Mouse (Mus musculus) kidney, adult 2 months (tissue): ENCODE measurements around the gene Gm38431. TPM values are rescaled to one million over a fixed set of nuclear protein-coding genes. Genes with fewer than 3 reads are reported as not detected.
A peak's percentile ranks its signal among the peaks of the same experiment; 100 is the strongest.

Source experiments
- DNase-seq: peaks from one replicate; pipeline ENCODE4 v3.0.0; 2021
- H3K27ac ChIP-seq: fragments of 200-500 bp; 2 replicates; pipeline ENCODE4 v1.5.1; 2012; ENCODE audit warnings: low read depth, low read length, control low read depth, inconsistent platforms; ENCODE audit not compliant: insufficient read depth
- H3K27me3 ChIP-seq: fragments of 200-500 bp; replicated peaks from 2 replicates; pipeline ENCODE4 v1.6.1; 2012; ENCODE audit warnings: mild to moderate bottlenecking, moderate library complexity, low read length, inconsistent platforms; ENCODE audit not compliant: control insufficient read depth, insufficient read depth
- H3K36me3 ChIP-seq: fragments of 200-500 bp; 2 replicates; pipeline ENCODE4 v1.6.1; 2012; ENCODE audit warnings: mild to moderate bottlenecking, moderate library complexity, low read length, inconsistent platforms; ENCODE audit not compliant: control insufficient read depth, insufficient read depth
- H3K4me1 ChIP-seq: fragments of 200-500 bp; 2 replicates; pipeline ENCODE4 v1.6.1; 2011; ENCODE audit warnings: low read length; ENCODE audit not compliant: control insufficient read depth, insufficient read depth
- H3K4me3 ChIP-seq: fragments of 200-500 bp; 2 replicates; pipeline ENCODE4 v1.5.1; 2011; ENCODE audit warnings: mild to moderate bottlenecking, low read depth, low read length, control low read depth; ENCODE audit not compliant: insufficient read depth
- CTCF ChIP-seq: fragments of 200-500 bp; conservative IDR thresholded peaks from 2 replicates; pipeline ENCODE4 v1.5.1; 2011; ENCODE audit warnings: low read depth, mild to moderate bottlenecking, control low read depth, low read length, moderate library complexity, mixed read lengths; ENCODE audit not compliant: insufficient read depth, insufficient read length
- POLR2A ChIP-seq: fragments of 200-500 bp; IDR thresholded peaks from one replicate; pipeline ENCODE4 v1.6.1; 2011; ENCODE audit warnings: low read depth, low read length, control low read depth
- WGBS: fragments of 180-500 bp; shearing (Covaris S2); methylation state at CpG from one replicate; pipeline ENCODE4 v1.1.7; 2018; 5-methylcytosine and 5-hydroxymethylcytosine counted together
- polyA plus RNA-seq: library from polyadenylated mRNA; depleted of rRNA; stranded (reverse); fragments of >200 nt; gene quantifications from 2 replicates; pipeline ENCODE4 v1.2.3, GENCODE M21; 2012

The Gm38431 gene
- polyA plus RNA-seq, 1 experiment: 1.1 TPM

- Histone ChIP-seq H3K4me1 (peaks cover 4% of the 10 kb centered on the region; the same call in 1 of the 2 replicates), H3K4me3 (peak overlapping the region; percentile 78), H3K27ac (no peak overlapping the region), H3K36me3 (0 out of 2 replicates have a peak, but pooled peaks cover 3% of the 10 kb centered on the region), H3K27me3 (no peaks in the 10 kb centered on the region)
- TF ChIP-seq CTCF (no peak), POLR2A (no peak)
- no peak for DNase-seq
- 76% methylated on average over 1 of the region's 1 CpGs for WGBS
Measured at GRCm38 (mm10) chr9:21090537-21090936, 1.3 kb downstream of the Gm38431 start.

GRCm38 (mm10) chr9:21083324-21083723 is 8.5 kb downstream of the Gm38431 start:
- H3K4me1 ChIP-seq: no peaks in the 10 kb centered on the region
- H3K4me3 ChIP-seq: no peak overlapping the region
- WGBS: 70% methylated on average over 3 of the region's 3 CpGs
- no peak for DNase-seq
- H3K27ac ChIP-seq: no peak overlapping the region
- H3K27me3 ChIP-seq: no peaks in the 10 kb centered on the region
- TF ChIP-seq CTCF (no peak), POLR2A (no peak)
- peaks cover 7% of the 10 kb centered on the region for H3K36me3 ChIP-seq

DNA sequence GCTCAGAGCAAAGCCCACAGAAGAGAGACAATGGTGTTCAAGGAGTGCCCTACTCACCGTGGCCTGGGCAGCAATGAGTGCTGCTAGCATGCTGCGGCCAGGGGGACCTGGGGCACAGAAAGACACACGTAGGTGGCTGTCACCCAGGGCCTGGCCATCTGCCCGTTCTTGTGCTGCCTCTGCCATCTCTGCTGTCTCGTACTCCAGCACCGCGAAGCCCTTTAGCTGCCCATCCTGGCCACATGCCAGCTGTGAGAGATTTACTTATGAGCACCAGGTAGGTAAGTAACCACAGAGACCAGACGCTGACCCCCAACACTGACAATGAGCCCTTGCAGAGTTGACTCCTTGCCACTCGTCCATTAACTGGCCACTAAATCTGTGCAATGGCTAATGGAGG is 10.7 kb downstream of the Gm38431 start:
- no peaks in the 10 kb centered on the region for H3K4me1 ChIP-seq
- no peak overlapping the region for H3K27ac ChIP-seq
- no peak for DNase-seq
- H3K36me3 ChIP-seq: peaks cover 6% of the 10 kb centered on the region
- TF ChIP-seq POLR2A (no peak), CTCF (no peak)
- 80% methylated on average over 9 of the region's 9 CpGs for WGBS
- H3K27me3 ChIP-seq: no peaks in the 10 kb centered on the region
- no peak overlapping the region for H3K4me3 ChIP-seq

- WGBS: 81% methylated on average over 3 of the region's 3 CpGs
- Histone ChIP-seq H3K4me1 (peaks cover 4% of the 10 kb centered on the region; the same call in 1 of the 2 replicates), H3K27ac (no peak overlapping the region), H3K36me3 (peaks cover 5% of the 10 kb centered on the region), H3K4me3 (no peak overlapping the region), H3K27me3 (no peaks in the 10 kb centered on the region)
- no peak for DNase-seq
- TF ChIP-seq POLR2A (no peak), CTCF (no peak)
Measured at GRCm38 (mm10) chr9:21075625-21076024, 16.2 kb downstream of the Gm38431 start.

GRCm38 (mm10) chr9:21074173-21074572 is 17.6 kb downstream of the Gm38431 start:
- Histone ChIP-seq H3K27ac (no peak overlapping the region), H3K4me3 (no peak overlapping the region), H3K36me3 (no peaks in the 10 kb centered on the region), H3K4me1 (peaks cover 4% of the 10 kb centered on the region; the same call in 1 of the 2 replicates), H3K27me3 (no peaks in the 10 kb centered on the region)
- 50% methylated on average over 1 of the region's 1 CpGs for WGBS
- no peak for DNase-seq
- TF ChIP-seq CTCF: no peak
- no peak for TF ChIP-seq POLR2A

DNA sequence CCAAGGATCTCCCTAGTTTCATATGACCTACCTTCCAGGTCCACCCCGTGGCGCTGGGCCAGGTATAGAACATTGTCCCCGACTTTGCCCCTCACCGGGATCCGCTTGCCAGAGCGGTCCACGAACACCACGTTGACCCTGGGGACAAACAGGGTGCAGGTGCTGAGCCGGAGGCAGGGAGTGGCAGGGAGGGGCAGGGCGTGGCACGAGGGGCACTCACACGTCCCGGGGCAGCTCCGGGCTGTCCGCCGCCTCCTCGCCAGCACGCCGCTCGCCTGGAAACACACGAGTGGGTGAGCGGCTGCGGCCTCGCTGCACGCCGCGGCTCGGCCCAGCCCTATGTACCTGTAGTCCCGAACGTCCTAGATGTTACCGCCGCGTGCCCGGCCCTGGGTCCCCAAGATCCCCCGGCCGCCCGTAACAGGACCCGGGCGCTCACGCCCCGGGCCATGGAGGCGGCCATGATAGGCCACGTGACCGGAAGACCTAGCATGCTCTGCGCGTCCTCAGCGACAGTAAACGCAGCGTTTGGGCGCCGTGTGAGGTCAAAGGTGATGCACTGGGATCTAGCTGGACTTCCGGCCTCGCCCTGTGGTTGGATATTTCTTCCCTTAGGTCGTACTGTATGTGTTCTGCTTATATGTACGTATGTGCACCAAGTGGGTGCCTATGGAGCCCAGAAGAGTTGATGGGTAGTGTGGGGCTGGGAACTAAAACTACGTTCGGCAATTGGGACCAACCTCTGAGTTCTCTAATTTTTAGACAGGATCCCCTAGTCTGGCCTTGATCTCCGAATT is 18.6 kb downstream of the Gm38431 start, which contains the start of the genes Gm49373 and Fdx1l:
Gene Gm49373 (minus strand): TSS at position 53 of the 797 bp plus-strand sequence.
Gene Fdx1l (minus strand): TSS at position 571 of the 797 bp plus-strand sequence.
- peak within 1 kb of the TSS; percentile 85 for H3K4me3 ChIP-seq
- TF ChIP-seq CTCF (no peak), POLR2A (peak; percentile 35)
- no peaks in the 10 kb centered on the region for H3K27me3 ChIP-seq
- no peaks in the 10 kb centered on the region for H3K36me3 ChIP-seq
- WGBS: 2% methylated on average over 58 of the region's 58 CpGs
- H3K4me1 ChIP-seq: peaks cover 4% of the 10 kb centered on the region; the same call in 1 of the 2 replicates
- DNase-seq: peak; percentile 96
- peak within 1 kb of the TSS; percentile 54 for H3K27ac ChIP-seq

DNA sequence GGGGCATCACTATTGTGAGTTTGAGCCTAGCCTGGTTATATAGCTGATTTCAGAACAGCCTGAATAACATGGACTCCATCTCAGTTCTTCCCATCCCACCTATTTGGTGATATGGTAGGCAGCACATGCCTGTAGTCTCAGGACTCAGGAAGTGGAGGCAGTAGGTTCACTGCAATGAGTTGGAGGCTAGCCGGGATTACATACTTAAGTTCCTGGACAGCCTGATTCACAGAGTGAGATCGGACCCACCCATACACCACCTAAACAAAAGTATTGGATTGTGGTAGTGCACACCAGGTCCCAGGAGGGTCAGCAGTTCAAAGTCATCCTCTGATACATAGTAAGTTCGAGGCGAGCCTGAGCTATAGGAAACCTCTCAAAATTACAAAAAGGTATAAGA is 19.2 kb downstream of the Gm38431 start:
- Histone ChIP-seq H3K36me3 (no peaks in the 10 kb centered on the region), H3K27ac (no peak overlapping the region), H3K4me3 (peak overlapping the region; percentile 85), H3K27me3 (no peaks in the 10 kb centered on the region), H3K4me1 (peaks cover 4% of the 10 kb centered on the region; the same call in 1 of the 2 replicates)
- 8% methylated on average over 4 of the region's 4 CpGs for WGBS
- TF ChIP-seq POLR2A (no peak), CTCF (no peak)
- no peak for DNase-seq
